Mouse (Mus musculus) embryonic facial prominence, embryonic 11.5 days (tissue): ENCODE data around the gene Cyp2d10. TPM values are rescaled to one million over a fixed set of nuclear protein-coding genes. Genes with fewer than 3 reads are reported as not detected.

Experiments used
- ATAC-seq: fragments of 200-750 bp; cut with Nextera tagmentation; replicated peaks from 2 replicates; pipeline ENCODE4 v1.8.0; 2017; ENCODE audit warnings: low read depth; ENCODE audit not compliant: insufficient number of reproducible peaks, low FRiP score, low TSS enrichment
- DNase-seq: peaks from one replicate; pipeline ENCODE4 v3.0.0-alpha.2; 2015; ENCODE audit warnings: low spot score
- H3K27ac ChIP-seq: fragments of 300-500 bp; sonication (generic); replicated peaks from 2 replicates; pipeline ENCODE4 v1.5.1; 2014; ENCODE audit warnings: mild to moderate bottlenecking, low read depth, low read length, control low read depth
- H3K27me3 ChIP-seq: fragments of 300-500 bp; sonication (generic); 2 replicates; pipeline ENCODE4 v1.6.1; 2014; ENCODE audit warnings: mild to moderate bottlenecking, low read length, moderate library complexity, mixed read lengths; ENCODE audit not compliant: control insufficient read depth, insufficient read depth
- H3K36me3 ChIP-seq: fragments of 300-500 bp; sonication (generic); replicated peaks from 2 replicates; pipeline ENCODE4 v1.6.1; 2014; ENCODE audit warnings: low read depth, mild to moderate bottlenecking, low read length, moderate library complexity, mixed read lengths; ENCODE audit not compliant: control insufficient read depth, insufficient read depth
- H3K4me1 ChIP-seq: fragments of 300-500 bp; sonication (generic); 2 replicates; pipeline ENCODE4 v1.6.1; 2014; ENCODE audit warnings: low read length, mixed read lengths; ENCODE audit not compliant: control insufficient read depth, insufficient read depth
- H3K4me2 ChIP-seq: fragments of 300-500 bp; sonication (generic); 2 replicates; pipeline ENCODE4 v1.6.1; 2014; ENCODE audit warnings: low read depth, mild to moderate bottlenecking, control low read depth, low read length, moderate library complexity
- H3K4me3 ChIP-seq: fragments of 300-500 bp; sonication (generic); 2 replicates; pipeline ENCODE4 v1.5.1; 2014; ENCODE audit warnings: low read depth, low read length, control low read depth
- H3K9ac ChIP-seq: fragments of 300-500 bp; sonication (generic); replicated peaks from 2 replicates; pipeline ENCODE4 v1.6.1; 2014; ENCODE audit warnings: mild to moderate bottlenecking, control low read depth, low read length
- H3K9me3 ChIP-seq: fragments of 300-500 bp; sonication (generic); replicated peaks from 2 replicates; pipeline ENCODE4 v1.6.1; 2016; ENCODE audit warnings: mild to moderate bottlenecking, low read length, inconsistent platforms, mixed read lengths; ENCODE audit not compliant: control insufficient read depth
- WGBS: fragments of 180-500 bp; shearing (Covaris S2); extraction: QIAGEN DNeasy Blood & Tissue Kit; methylation state at CpG from one replicate; pipeline ENCODE4 v1.1.7; 2014; 5-methylcytosine and 5-hydroxymethylcytosine counted together
- microRNA-seq: library from miRNA; unstranded; fragments of <30 nt; microRNA quantifications from one replicate; pipeline ENCODE4, GENCODE M21; 2016; ENCODE audit warnings: borderline number of aligned reads
- polyA plus RNA-seq: library from polyadenylated mRNA; unstranded; fragments of >200 nt; fragmentation: Nextera tagmentation; extraction: Ambion mirVana; gene quantifications from 2 replicates; pipeline ENCODE4 v1.2.1, GENCODE M21; 2014

The Cyp2d10 gene
- polyA plus RNA-seq, 1 experiment from 2014 or later: not detected

DNA sequence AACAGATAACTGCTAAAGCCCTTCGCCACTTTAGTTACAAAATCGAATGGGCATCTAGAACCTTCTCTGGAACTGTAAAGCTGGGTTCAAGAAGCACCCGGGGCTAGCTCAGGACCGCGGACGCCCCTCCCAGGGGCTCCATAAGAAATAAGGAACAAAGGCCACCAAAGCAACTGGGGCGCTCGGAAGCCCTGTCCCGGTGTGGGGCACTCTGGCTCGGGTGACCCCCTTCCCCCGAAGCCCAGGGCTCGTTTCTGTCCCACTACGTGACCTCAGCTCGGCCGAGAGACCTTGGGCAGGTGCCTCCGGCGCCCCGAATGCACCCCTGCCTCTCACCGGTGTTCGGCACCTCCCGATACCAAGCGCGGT, 53.3 kb downstream of the Cyp2d10 start:
- Histone ChIP-seq H3K9me3 (no peaks in the 10 kb centered on the region), H3K27me3 (no peaks in the 10 kb centered on the region), H3K9ac (peak overlapping the region; percentile 91), H3K4me3 (peak overlapping the region; percentile 87), H3K27ac (peak overlapping the region; percentile 25; the same call in 1 of the 2 replicates), H3K4me1 (no peaks in the 10 kb centered on the region; the same call in 1 of the 2 replicates), H3K36me3 (peaks cover 5% of the 10 kb centered on the region), H3K4me2 (peak overlapping the region; percentile 66)
- 1% methylated on average over 23 of the region's 23 CpGs for WGBS
- DNase-seq: no peak
- peak; percentile 49; the same call in 1 of the 2 replicates for ATAC-seq

DNA sequence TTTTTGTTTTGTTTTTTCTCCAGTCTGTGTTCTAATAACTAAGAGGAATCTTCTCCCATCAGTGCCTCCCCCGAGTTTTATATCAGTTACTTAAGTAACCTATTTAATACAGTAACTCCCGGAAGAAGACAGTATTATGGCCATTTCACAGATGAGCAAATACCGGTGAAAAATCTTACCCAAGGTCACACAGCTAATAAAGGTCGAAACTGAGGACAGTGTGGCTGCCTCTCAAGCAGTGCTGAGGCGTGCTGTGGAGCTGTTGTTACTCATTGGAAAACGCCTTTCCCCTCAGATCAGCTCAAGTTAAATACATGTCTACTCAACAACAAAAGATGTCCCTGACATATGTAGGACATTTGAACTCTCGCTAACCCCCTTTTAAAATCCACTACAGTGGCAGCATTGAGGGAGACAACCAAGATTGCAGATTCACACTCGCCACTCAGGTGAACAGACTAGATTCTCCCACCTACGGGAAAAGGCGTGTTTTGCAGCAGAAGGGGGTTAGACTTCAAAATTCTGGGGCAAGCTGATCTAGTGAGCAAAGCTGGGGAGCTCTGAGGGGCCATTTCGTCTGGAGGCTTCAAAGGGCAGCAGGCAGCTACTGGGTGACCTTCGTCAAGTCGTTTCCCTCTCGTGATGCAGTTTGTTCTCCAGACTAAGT, 53.8 kb downstream of the Cyp2d10 start:
- no peak for ATAC-seq
- peak overlapping the region; percentile 25; the same call in 1 of the 2 replicates for H3K27ac ChIP-seq

More for the DNA sequence above, 53.8 kb downstream of the Cyp2d10 start:
- WGBS: 28% methylated on average over 14 of the region's 14 CpGs
- no peaks in the 10 kb centered on the region for H3K9me3 ChIP-seq
- H3K4me1 ChIP-seq: no peaks in the 10 kb centered on the region; the same call in 1 of the 2 replicates
- peak overlapping the region; percentile 87 for H3K4me3 ChIP-seq
- peak overlapping the region; percentile 66 for H3K4me2 ChIP-seq
- no peak for DNase-seq
- peaks cover 5% of the 10 kb centered on the region for H3K36me3 ChIP-seq
- H3K27me3 ChIP-seq: no peaks in the 10 kb centered on the region
- peak overlapping the region; percentile 91 for H3K9ac ChIP-seq

Small RNA genes within 50 kb of the gene (microRNA-seq; reads per million reads assigned to microRNA genes)
- not detected for gene Gm25990
- gene Gm27331: not detected
- gene Gm27622: not detected
- gene Mir7684: not detected

Other genes starting within 250 kb of the Cyp2d10 start
- gene Shisa8, start 194.4 kb downstream of the Cyp2d10 start, polyA plus RNA-seq: 0.18 and 0.26 TPM in 2 replicates
- gene Tnfrsf13c, start 182.8 kb downstream of the Cyp2d10 start, polyA plus RNA-seq: 0.42 TPM in 1 of 2 replicates, not detected in the other
- gene Cenpm, start 162.4 kb downstream of the Cyp2d10 start, polyA plus RNA-seq: 86.4 and 92.5 TPM in 2 replicates
- 0.35 and 0.45 TPM in 2 replicates for gene 1500009C09Rik, start 154.8 kb downstream of the Cyp2d10 start, polyA plus RNA-seq
- 66.3 and 66.7 TPM in 2 replicates for gene Sept3, start 132.3 kb downstream of the Cyp2d10 start, polyA plus RNA-seq
- gene Wbp2nl, start 108.2 kb downstream of the Cyp2d10 start, polyA plus RNA-seq: 0.34 TPM in 1 of 2 replicates, not detected in the other
- gene Naga, start 68.3 kb downstream of the Cyp2d10 start, polyA plus RNA-seq: 26.9 and 30.6 TPM in 2 replicates
- 3.6 and 3.7 TPM in 2 replicates for gene Pheta2, start 68.3 kb downstream of the Cyp2d10 start, polyA plus RNA-seq
- gene Smdt1, start 68.2 kb downstream of the Cyp2d10 start, polyA plus RNA-seq: 214 and 227 TPM in 2 replicates
- 271 and 281 TPM in 2 replicates for gene Ndufa6, start 52.9 kb downstream of the Cyp2d10 start, polyA plus RNA-seq
- 1.4 and 2.2 TPM in 2 replicates for gene Cyp2d22, start 26.9 kb downstream of the Cyp2d10 start, polyA plus RNA-seq
- not detected in 2 replicates for gene Cyp2d11, start 13.2 kb downstream of the Cyp2d10 start, polyA plus RNA-seq
- gene Cyp2d9, start 26.2 kb upstream of the Cyp2d10 start, polyA plus RNA-seq: not detected in 2 replicates
- not detected in 2 replicates for gene Cyp2d12, start 147.9 kb upstream of the Cyp2d10 start, polyA plus RNA-seq
- not detected in 2 replicates for gene Cyp2d34, start 213.8 kb upstream of the Cyp2d10 start, polyA plus RNA-seq